Mouse (Mus musculus) brain, embryonic 14.5 days (tissue): ENCODE results near the gene Kalrn.

Experiments
- CTCF ChIP-seq: fragments of 200-500 bp; IDR thresholded peaks from 2 replicates; pipeline ENCODE4 v1.5.1; 2012; ENCODE audit warnings: inconsistent platforms, mild to moderate bottlenecking, moderate library complexity, borderline replicate concordance; ENCODE audit not compliant: insufficient read depth, insufficient read length; ENCODE audit errors: extremely low read depth
- POLR2A ChIP-seq: fragments of 200-500 bp; IDR thresholded peaks from 2 replicates; pipeline ENCODE4 v1.6.1; 2012; ENCODE audit warnings: mild to moderate bottlenecking, inconsistent platforms, borderline replicate concordance; ENCODE audit not compliant: poor library complexity, insufficient read depth, insufficient read length, severe bottlenecking; ENCODE audit errors: extremely low read depth

DNA sequence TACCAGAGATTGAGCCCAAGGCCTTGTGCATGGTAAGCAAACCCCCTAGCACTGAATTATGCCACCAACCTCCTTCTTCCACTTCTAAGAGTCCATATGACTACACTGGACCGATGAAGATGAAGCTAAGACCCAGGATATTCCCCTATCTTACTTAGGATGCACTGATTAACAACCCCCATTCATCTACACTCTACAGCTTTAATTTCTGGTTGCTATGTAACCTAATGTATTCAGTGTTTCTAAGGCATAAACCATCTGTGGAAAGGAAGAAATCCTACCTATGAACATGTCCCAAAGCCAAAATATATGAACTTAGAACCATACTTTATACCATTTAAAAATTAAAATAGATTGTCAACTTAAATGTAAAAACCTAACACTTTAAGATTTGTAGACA is 18.6 kb upstream of the Kalrn start:
- no peak for TF ChIP-seq CTCF
- no peak for TF ChIP-seq POLR2A
